Mouse (Mus musculus) heart, postnatal 36 days (tissue): Measurements from ENCODE around the gene Lrmp. TPM values are rescaled to one million over a fixed set of nuclear protein-coding genes. Genes with fewer than 3 reads are reported as not detected.

ENCODE experiments used
- DNase-seq, 2 experiments: peaks; one replicate each; pipeline ENCODE4 v3.0.0; 2021 to 2022
- intact Hi-C: fragments of 180-260 bp; cut with DNase I; formaldehyde crosslinking; loops from one replicate; pipeline ENCODE4 v1.15.1; 2025
- total RNA-seq, 2 experiments: library from RNA; stranded (reverse); gene quantifications; 2 replicates each; pipeline ENCODE4 v1.2.3; 2021

Gene Lrmp
- total RNA-seq, 2 experiments from 2014 or later, result 1.5 to 1.7 TPM

DNA sequence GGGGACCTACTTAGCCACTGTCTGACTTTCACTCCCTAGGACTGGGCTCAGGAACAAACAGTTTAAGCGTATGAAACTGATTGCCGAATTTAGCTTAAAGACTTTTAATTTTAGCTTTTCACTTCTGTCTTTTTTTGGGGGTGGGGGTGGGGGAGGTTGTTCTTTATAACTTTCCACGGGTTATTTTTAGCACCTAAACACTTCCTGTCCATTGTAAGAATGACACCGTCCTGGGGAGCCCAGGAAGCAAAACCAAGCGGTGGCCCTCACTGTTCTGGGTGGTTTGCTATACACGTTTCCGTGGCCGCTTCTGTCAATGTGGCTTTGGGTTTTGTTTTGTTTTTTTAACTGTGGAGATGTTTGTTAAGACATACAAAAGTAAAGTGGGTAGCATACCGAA, 14.5 kb upstream of the Lrmp start:
- intact Hi-C loops, result loop anchor here (2.0 kb wide), 1 partner anchor 22 kb away; no protein-coding TSS in a partner anchor
- no peak for DNase-seq

DNA sequence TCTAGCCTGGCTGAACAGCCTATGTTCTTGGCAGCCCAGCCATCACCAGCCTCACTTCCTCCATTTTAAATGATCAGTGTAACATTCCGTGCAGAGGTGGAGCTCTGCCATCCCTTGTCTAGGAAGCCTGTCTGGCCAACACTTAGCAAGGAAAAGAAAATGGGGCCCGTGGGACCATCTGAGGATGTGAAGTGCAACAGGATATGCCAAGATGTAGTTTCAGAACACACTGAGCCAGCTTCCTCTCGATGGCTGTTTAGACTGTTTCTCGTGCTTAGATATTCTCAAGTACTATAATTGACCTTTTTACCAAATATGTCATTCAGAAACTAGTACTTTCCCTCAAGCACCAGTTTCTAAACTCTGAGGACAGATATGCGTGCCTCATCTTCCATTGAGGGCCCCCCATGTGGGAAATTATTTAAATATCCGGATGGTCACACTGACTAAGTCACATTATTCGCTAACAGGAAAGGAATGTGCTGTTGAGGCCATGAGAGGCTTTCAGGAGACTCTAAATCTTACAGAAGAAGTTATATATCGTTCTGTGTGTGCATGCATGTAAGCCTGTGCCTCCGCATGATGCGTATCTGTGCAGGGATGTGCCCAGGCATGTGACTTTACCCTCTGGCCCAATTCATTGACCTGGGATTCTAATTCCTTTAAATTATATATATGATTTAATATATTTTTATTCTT, 11.1 kb upstream of the Lrmp start:
- intact Hi-C loops, result no loop called here

DNA sequence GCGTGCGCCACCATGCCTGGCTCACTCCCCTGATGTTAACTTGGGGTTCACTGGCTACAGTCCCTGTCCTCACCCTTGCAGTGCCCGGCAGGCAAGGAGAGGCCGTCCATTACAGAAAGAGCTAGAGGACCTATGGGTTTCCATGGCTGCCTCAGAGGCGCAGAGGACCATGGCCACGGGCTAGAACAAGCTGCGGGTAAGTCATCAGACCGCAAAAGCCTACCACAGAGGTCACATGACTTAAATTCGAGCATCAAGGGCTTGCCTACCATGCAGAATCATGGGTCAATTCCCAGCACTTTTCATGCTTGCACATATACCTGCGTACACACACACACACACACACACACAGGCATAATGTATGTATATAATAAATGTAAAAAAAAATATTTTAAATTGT, 10.0 kb upstream of the Lrmp start:
- no peak for DNase-seq
- intact Hi-C loops, result no loop called here

More for the DNA sequence above, 11.1 kb upstream of the Lrmp start:
- DNase-seq, result no peak

DNA sequence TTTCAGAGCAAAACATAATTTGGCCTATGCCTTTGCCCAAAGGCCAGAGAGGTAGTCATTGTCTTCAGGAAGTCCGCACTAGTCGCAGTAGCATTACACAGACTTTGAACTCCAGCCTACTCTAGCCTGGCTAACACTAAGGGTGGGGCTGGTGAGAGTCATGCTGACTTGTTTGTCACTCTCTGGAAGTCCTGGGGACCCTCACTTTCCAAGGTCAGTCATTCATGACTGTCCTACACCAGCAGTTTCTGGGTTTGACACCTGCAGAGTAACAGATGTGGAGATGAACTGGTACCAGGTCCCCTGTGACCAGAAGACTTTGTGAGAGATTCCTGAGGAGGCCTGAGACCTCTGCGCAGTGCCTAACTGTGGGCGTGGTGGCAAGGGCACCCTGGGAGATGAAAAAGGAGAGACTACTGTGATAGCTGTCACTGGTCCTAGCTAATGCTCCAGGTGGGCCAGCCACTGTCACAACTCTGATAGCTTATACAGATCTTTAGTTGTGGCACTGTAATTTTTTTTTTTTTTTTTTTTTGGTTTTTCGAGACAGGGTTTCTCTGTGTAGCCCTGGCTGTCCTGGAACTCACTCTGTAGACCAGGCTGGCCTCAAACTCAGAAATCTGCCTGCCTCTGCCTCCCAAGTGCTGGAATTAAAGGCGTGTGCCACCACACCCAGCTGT, 9.2 kb upstream of the Lrmp start:
- intact Hi-C loops, result no loop called here
- DNase-seq, result no peak

DNA sequence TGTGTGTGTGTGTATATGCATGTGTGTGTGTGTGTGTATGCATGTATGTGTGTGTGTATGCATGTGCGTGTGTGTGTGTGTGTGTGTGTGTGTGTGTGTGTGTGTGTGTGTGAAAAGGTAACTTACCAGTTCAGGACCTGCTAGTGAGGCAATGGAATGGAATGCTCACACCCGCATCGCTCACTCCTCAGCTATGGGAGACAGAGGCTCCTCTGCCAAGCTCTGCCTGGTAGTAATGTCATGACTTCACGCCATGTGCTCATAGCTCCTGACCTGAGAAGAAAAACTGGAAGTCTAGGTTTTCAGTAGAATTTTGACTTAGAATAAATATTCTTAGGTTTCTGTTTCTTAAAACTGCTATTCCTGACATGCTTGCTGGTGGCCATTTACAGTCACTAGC, 4.7 kb upstream of the Lrmp start:
- intact Hi-C loops, result no loop called here

DNA sequence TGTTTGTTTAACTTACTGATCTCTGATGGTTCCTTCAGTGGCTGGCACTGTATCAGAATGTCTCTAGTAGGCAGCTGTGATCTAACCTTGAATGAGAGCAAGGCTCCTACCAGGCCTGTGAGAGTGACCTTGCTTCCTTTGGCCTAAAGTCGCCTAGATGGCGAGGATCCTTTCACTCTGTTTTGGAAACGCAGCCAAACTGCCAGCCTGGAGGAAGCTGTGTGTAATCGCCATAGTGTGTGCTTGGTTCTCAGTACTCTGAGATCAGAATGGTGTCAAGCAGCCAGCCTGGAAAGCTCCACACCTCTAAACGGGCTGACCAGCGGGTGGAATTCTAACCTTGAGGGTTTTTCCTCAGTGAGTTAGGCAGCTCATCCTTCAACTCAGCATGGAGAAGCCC, 2.6 kb upstream of the Lrmp start:
- DNase-seq, result no peak
- intact Hi-C loops, result no loop called here

More for the DNA sequence above, 4.7 kb upstream of the Lrmp start:
- DNase-seq, result no peak

DNA sequence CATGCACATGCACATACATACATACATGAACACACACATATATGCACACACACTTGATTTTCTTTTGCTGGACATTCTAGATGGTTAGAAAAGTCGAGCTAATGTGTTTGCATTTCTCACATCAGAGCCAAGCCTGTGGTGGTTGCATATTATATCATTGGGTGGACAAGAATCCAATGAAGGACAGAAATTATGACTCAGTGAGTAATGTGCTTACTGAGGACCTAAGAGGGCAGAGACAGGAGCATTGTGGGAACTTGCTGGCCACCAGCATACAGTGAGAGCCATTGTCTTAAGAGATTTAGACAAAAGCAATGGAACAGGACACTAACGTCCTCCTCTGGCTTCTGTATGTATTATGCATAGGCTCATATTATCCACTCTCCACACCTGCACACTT, 892 bp upstream of the Lrmp start:
- intact Hi-C loops, result no loop called here

DNA sequence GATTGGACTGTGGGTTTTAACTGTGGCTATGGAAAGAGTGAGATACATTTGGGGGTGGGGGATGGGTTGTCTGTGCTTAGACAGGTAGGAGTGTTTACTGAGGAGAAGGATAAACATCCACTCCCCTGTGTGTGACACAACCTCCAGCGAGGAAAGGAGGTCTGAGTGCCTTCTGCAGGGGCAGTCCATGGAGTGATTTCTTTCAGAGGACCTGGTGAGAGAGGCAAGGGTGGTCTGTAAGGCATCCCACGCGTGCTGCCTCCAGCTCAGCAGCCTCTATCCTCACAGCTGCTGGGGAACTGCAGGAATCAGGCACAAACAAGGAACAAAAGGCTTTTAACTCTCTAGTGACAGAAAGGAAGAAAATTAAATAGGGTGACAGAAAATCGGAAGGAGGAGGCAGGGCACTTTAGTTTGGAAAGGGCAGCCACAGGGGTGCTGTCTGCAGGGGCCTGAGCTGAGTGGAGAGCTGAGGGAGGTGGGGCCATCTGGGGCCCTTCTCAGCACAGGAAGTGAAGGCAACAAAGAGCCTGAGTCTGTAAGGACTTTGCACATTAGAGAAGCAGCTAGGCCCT, 732 bp downstream of the Lrmp start:
- no peak for DNase-seq
- intact Hi-C loops, result no loop called here

More for the DNA sequence above, 892 bp upstream of the Lrmp start:
- DNase-seq, result no peak

DNA sequence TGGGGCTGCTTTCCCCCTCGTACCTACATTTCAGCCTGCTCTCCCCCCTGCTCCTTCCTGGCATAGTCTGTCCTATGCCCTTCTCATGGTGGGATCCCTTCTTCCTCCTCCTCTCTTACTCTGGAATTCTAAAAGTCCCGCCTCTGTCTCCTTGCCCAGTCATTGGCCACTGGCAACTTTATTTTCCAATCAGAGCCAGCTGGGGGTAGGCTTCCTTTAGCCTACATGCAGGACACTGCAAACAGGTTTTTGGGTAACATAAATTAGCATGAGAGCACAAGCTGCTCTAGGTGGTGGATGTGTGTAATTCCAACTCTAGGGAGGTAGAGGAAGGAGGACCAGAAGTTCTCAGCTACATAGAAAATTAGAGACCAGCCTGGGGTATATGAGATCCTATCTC, 4.6 kb downstream of the Lrmp start:
- DNase-seq, result no peak
- intact Hi-C loops, result loop anchor here (5.0 kb wide), 1 partner anchor 62 kb away; no protein-coding TSS in a partner anchor

DNA sequence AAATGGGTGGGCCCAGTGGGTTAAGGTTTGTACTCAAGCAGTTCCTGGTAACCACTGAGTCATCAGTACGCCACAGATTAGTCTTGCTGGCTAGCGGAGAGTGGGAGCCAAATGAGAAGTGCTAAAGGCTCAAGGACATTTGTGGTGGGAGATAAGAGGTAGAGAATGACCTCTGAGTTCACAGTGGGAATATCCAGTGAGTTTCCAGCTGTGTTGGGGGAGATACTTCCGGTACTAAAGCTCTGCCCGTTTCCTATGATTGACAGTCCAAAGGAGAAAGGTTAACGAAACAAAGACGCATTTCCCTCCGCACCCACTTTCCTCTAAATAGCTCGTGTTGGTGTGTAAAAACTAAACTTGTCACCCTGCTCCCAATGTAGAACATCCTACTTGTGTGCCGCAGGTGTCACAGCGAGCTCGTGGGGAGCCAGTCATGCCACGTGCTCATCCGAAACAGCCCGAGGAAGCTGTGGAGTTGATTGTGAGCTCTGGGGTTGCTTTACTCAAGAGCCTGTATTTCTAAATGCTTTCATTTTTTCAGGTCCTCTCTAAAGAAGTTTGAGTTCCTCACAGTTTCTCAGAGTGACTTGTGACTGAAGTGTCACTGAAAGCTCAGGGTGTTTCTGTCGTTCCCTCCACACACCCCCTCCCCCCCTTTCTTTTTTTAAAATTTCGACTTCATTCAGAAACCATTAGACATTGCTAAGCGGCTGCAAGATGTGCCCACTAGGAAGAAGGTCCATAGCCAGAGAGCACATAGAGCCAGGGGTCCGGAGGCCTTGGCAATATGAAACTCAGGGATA, 5.5 kb downstream of the Lrmp start:
- peak; percentile 26 to 38 for DNase-seq
- intact Hi-C loops, result loop anchor here (5.0 kb wide), 1 partner anchor 61 kb away; no protein-coding TSS in a partner anchor

DNA sequence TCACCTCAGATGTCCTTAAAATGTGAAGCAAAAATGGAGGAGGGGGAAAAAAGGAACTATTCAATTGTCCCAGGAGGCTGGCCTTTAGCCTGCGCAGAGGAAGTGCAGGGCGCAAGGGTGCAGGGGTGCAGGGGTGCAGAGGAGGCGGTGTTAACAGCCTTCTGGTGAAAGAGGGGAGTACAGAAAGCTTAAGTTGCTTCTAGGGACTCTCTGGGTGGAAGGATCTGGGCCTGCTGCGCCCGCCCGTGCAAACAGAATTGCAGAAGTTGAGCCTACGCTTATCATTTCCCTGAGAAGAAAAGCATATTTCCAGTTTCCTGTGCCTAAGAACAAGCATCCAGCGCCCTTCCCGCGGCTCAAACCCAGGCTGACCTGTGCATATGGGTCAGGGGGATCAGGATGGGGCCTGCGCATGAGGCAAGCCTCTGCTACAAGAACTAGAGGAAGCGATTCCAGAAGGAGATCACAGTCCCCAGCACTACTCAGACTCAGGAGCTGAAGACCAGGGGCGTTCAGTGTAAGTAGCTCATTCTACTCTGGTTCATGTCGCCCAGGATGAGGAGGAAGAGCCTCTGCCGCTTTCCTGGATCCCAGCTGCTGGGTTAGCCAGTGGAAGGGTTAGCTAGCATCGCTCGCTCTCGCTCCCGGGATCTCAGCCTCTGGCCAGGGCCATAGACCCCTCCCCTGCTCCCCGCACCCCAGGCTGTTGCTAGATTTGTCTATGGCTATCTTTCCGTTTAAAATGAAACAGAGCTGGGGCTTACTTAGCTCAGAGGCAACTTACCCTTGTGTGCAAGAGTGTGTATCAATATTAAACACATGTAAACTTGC, 6.4 kb downstream of the Lrmp start:
- intact Hi-C loops, result loop anchor here (2.0 to 5.0 kb wide), 2 partner anchors 21 to 60 kb away; no protein-coding TSS in a partner anchor

DNA sequence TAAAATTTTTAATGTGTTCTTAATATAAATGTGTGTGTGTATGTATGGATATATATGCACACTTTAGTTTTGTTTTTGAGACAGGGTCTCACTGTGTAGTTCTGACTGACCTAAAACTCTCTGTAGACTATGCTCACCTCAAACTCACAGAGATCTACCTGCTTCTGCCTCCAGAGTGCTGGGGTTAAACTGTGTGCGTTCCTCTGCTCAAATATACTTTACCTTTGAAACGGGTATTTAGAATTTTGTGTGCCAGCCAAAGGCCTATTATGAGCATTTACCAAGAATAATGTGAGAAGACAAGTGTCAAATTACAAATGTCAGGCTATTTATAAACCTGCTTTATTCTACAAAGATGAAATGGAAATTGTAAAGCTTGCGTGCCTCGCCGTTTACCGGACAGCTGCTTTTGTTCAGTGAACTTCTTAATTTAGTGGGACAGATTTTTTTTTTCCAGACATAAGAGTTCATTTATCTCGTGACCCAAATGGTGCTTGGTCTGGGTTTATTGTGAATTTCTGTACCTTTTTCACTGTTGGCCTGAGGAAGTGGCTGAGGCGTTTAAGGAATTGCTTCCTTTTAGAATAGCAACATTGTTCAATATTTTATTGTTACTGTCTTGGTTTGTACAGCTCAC, 7.1 kb downstream of the Lrmp start:
- intact Hi-C loops, result loop anchor here (2.0 to 5.0 kb wide), 2 partner anchors 22 to 60 kb away; no protein-coding TSS in a partner anchor

More for the DNA sequence above, 6.4 kb downstream of the Lrmp start:
- peak; percentile 28 to 37 for DNase-seq

DNA sequence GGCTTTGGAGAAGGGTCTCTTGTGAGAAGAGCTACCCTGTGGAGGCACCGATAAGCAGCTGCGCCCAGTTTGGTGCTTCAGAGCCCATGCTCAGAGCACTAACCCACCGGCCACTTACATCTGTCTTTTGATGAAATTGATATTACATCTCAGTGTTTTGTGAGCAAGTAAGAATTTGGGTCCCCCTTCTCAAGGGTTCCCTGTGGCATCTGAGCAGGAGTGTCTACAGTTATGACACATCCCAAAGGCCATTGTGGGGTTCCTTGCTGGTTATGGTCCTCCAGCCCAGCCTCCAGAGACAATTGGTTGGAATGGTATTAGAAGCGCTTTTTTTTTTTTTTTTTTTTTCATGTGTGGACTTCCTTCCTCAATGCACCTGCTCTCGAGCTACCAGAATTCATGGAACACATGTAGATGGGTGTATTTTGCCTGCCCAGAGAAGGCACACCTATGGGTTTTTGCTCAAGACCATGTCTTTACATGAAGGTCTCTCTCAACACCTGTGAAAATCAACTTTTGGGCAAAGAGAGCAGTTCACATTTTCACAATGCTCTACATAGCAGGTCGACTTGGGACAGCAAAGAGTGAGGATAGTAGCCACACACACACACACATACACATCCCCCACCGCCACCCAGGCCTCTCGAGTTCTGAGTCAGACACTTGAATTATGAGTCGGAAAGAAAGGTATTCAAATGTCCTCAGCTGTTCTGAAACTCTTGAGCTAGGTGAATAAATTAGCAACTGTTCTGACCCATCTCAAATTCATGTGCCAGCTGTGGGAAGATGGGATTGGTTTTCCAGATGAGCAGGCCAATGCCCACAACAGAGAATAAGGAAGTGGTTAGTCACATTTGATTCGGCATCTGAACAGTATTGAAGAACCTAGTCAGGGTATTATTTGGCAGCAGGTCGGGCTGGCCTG, 7.9 kb downstream of the Lrmp start:
- no peak for DNase-seq
- intact Hi-C loops, result loop anchor here (2.0 to 5.0 kb wide), 2 partner anchors 23 to 59 kb away; no protein-coding TSS in a partner anchor

More for the DNA sequence above, 7.1 kb downstream of the Lrmp start:
- no peak for DNase-seq

DNA sequence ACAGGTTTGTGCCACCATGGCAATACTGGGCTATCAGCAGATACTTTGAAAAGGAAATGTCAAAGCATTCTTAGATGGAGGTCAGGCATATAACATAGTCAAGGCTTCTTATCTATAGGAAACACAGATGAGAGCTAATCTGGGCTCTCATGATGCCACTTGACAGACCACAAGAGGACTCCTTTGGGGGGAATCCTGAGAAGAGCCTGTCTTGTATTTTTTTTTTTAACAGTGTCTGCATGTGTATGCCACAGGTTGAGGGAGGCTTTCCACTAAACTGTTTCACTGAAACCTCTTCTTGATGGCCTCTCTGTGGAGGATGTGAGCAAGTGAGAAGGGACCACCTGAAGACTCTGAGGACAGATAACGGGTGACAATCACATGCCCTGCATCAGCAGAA, 9.2 kb downstream of the Lrmp start:
- intact Hi-C loops, result loop anchor here (5.0 kb wide), 1 partner anchor 58 kb away; no protein-coding TSS in a partner anchor
- DNase-seq, result no peak

DNA sequence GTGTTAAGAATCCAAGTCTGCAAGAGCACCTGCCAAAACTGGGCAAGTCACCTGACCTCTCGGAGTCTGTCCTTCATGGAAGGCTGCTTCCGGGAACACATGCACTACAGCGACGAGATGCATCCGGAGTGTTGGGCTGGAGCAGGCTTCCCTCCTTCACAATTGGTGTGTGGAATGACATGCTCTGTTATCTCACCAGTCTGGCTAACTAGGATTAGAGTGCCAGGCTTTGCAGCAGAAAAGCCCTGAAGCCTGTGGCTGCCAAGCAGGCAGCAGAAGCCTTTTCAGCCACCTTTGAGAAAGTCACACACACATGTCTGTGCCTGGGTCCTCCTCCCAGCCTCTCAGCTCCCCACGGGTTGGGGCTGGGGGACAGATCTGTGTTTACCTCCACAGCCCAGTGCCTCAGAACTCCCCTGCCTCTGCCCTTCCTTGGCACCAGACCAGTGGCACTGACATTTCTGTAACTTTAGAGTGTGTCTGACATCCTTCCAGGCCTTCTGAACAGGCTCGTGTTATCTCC, 10.2 kb downstream of the Lrmp start:
- peak; percentile 24 to 57 for DNase-seq
- intact Hi-C loops, result no loop called here

DNA sequence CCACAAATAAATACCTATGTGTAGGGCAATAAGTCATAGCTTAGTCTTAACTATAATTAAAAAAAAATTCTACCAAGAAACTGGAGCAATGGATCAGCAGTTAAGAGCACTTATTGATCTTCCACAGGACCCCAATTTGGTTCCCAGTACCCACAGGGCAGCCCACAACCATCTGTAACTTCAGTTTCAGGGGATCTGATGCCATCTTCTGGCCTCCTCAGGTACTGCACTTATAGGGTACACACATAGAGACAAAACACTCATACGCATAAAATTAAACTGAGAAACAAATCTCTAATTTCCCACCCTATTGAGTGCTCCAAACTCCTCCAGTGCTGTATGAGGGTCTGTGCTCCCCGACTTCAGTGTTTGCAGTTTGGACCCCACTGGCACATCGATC, 12.2 kb downstream of the Lrmp start:
- intact Hi-C loops, result no loop called here

DNA sequence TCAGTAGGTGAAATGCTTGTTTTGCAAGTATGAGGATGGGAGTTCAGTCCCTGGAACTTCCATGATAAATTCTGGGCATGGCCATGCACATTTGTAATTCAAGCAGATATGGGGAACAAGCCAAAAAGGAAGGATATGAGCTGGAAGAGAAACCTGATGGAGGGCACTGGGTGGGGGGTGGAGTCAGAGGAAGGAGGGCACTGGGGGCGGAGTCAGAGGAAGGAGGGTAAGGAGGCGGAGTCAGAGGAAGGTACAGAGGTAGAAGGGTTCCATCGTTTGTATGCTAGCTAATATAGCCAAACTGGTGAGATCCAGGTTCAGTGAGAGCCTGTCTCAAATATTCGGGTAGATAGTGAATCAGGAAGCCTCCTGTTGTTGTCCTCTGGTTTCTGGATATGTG, 14.1 kb downstream of the Lrmp start:
- intact Hi-C loops, result no loop called here
- DNase-seq, result no peak

More for the DNA sequence above, 12.2 kb downstream of the Lrmp start:
- no peak for DNase-seq

DNA sequence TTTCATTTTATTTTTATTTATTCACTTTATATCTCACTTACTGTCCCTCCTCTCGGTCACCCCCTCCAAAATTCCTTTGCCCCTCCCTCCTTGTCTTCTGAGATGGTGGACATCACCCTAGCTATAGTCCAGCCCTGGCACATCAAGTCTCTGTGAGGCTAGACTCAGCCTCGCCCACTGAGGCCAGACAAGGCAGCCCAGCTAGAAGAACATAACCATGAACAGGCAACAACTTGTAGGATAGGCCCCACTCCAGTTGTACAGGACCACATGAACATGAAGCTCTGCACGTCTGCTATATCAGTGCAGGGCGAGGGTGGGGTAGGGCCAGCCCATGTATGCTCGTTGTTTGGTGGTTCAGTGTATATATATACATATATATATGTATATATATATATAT, 16.5 kb downstream of the Lrmp start:
- intact Hi-C loops, result no loop called here

More for the DNA sequence above, 16.5 kb downstream of the Lrmp start:
- no peak for DNase-seq
